Mouse (Mus musculus) cerebellum, postnatal 36 days (tissue): ENCODE measurements around the gene Tmem132d.
A peak's percentile ranks its signal among the peaks of the same experiment; 100 is the strongest.

Experiments used
- DNase-seq, 2 experiments: peaks; one replicate each; pipeline ENCODE4 v3.0.0; 2021 to 2022; ENCODE audit warnings: mixed read lengths in 2 of 2

Gene Tmem132d

GRCm38 (mm10) chr5:128432916-128433315 is at the start of gene Tmem132d:
Tmem132d (minus strand) TSS chr5:128433077.
- no peak for DNase-seq

GRCm38 (mm10) chr5:128480816-128481215 is 47.9 kb upstream of the Tmem132d start:
- DNase-seq, result no peak

- DNase-seq, result no peak
These were observed 42.5 kb upstream of the Tmem132d start for GRCm38 (mm10) chr5:128475372-128475771.

- no peak for DNase-seq
These were observed 36.9 kb upstream of the Tmem132d start for GRCm38 (mm10) chr5:128469812-128470211.

- DNase-seq, result no peak
These were observed 31.6 kb upstream of the Tmem132d start for GRCm38 (mm10) chr5:128464514-128464913.

GRCm38 (mm10) chr5:128460605-128461004 is 27.7 kb upstream of the Tmem132d start:
- DNase-seq, result no peak

GRCm38 (mm10) chr5:128455732-128456131 is 22.9 kb upstream of the Tmem132d start:
- DNase-seq, result no peak

GRCm38 (mm10) chr5:128452196-128452595 is 19.3 kb upstream of the Tmem132d start:
- no peak for DNase-seq

GRCm38 (mm10) chr5:128450808-128451207 is 17.9 kb upstream of the Tmem132d start:
- DNase-seq, result no peak

- no peak for DNase-seq
These were observed 12.0 kb upstream of the Tmem132d start for GRCm38 (mm10) chr5:128444876-128445275.

- DNase-seq, result no peak
These were observed 11.0 kb upstream of the Tmem132d start for GRCm38 (mm10) chr5:128443848-128444247.

GRCm38 (mm10) chr5:128441121-128441520 is 8.2 kb upstream of the Tmem132d start:
- DNase-seq, result no peak

- DNase-seq, result peak; percentile 61 to 66
These were observed 7.0 kb upstream of the Tmem132d start for GRCm38 (mm10) chr5:128439828-128440227.

GRCm38 (mm10) chr5:128438078-128438477 is 5.2 kb upstream of the Tmem132d start:
- DNase-seq, result no peak

GRCm38 (mm10) chr5:128436909-128437308 is 4.0 kb upstream of the Tmem132d start:
- peak; percentile 48 to 50 for DNase-seq

GRCm38 (mm10) chr5:128435683-128436082 is 2.8 kb upstream of the Tmem132d start:
- no peak for DNase-seq

GRCm38 (mm10) chr5:128433786-128434185 is 909 bp upstream of the Tmem132d start:
- DNase-seq, result no peak

GRCm38 (mm10) chr5:128432422-128432821 is 455 bp downstream of the Tmem132d start:
- DNase-seq, result no peak

GRCm38 (mm10) chr5:128424636-128425035 is 8.2 kb downstream of the Tmem132d start:
- no peak for DNase-seq

GRCm38 (mm10) chr5:128424213-128424612 is 8.7 kb downstream of the Tmem132d start:
- no peak for DNase-seq

GRCm38 (mm10) chr5:128422090-128422489 is 10.8 kb downstream of the Tmem132d start:
- no peak for DNase-seq

- DNase-seq, result no peak
These were observed 14.6 kb downstream of the Tmem132d start for GRCm38 (mm10) chr5:128418149-128418710.

- DNase-seq, result no peak
These were observed 18.8 kb downstream of the Tmem132d start for GRCm38 (mm10) chr5:128414056-128414455.

- DNase-seq, result no peak
These were observed 20.6 kb downstream of the Tmem132d start for GRCm38 (mm10) chr5:128412306-128412705.

GRCm38 (mm10) chr5:128407546-128407945 is 25.3 kb downstream of the Tmem132d start:
- peak; percentile 11 to 35 for DNase-seq
